Mouse (Mus musculus): ENCODE results near the gene Pole4. TPM values are rescaled to one million over a fixed set of nuclear protein-coding genes. Genes with fewer than 3 reads are reported as not detected.
A peak's percentile ranks its signal among the peaks of the same experiment; 100 is the strongest.
"Not testable (repeated sequence)": the region's sequence is repeated elsewhere in the genome, so short reads cannot be mapped to it uniquely, and the experiment has no call there.

Gene Pole4
- polyA plus RNA-seq, 1 experiment from 2014 or later, result 103 TPM

- Histone ChIP-seq H3K9ac (no peak overlapping the region), H3K27me3 (no peaks in the 10 kb centered on the region), H3K4me2 (no peak overlapping the region), H3K4me3 (no peak overlapping the region), H3K4me1 (replicated peaks) (0 out of 2 replicates have a peak, but pooled peaks cover 2% of the 10 kb centered on the region), H3K9me3 (no peaks in the 10 kb centered on the region), H3K27ac (no peak overlapping the region), H3K36me3 (no peaks in the 10 kb centered on the region)
- WGBS, result 19% methylated on average over 3 of the region's 3 CpGs
- 0 out of 2 replicates have a peak, but pooled peaks have one; percentile 32 for ATAC-seq (ENCODE audit: low FRiP score)
Measured at GRCm38 (mm10) chr6:82714243-82714642, 9.1 kb upstream of the Pole4 start.

DNA sequence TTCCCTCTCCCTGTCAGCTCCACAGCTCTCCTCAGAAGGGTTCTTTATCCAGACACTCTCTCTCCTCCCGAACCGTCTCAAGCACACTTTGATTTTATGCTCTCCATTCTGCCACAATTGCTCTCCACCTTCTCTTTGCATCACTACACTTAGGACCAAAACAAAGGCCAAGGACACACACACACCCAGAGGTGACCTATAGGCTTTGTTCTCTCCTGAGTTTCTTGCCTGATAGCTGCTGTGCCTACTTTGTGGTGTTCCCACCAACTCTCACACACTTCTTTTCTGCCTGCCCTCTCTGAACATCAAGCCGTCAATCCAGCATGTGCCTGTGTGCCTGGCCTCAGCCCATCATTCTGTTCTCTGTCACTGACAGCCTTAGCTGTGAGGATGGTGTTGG is 2.6 kb upstream of the Pole4 start:
- ATAC-seq (ENCODE audit: low FRiP score), result no peak
- no peaks in the 10 kb centered on the region for H3K27me3 ChIP-seq
- H3K4me3 ChIP-seq, result no peak overlapping the region
- no peak overlapping the region for H3K4me2 ChIP-seq
- WGBS, result 90% methylated on average over 3 of the region's 3 CpGs
- H3K36me3 ChIP-seq, result no peaks in the 10 kb centered on the region
- H3K27ac ChIP-seq, result no peak overlapping the region
- no peak overlapping the region for H3K9ac ChIP-seq
- 0 out of 2 replicates have a peak, but pooled peaks cover 2% of the 10 kb centered on the region for H3K4me1 ChIP-seq (replicated peaks)
- H3K9me3 ChIP-seq, result no peaks in the 10 kb centered on the region

GRCm38 (mm10) chr6:82707241-82707640 is 2.1 kb upstream of the Pole4 start:
- Histone ChIP-seq H3K27ac (no peak overlapping the region), H3K9ac (no peak overlapping the region)
- 91% methylated on average over 10 of the region's 10 CpGs for WGBS

GRCm38 (mm10) chr6:82703710-82704109 is 1.5 kb downstream of the Pole4 start:
- no peak overlapping the region for H3K4me2 ChIP-seq
- no peak for ATAC-seq (ENCODE audit: low FRiP score)
- 95% methylated on average over 3 of the region's 3 CpGs for WGBS
- H3K9me3 ChIP-seq, result no peaks in the 10 kb centered on the region
- no peak overlapping the region for H3K9ac ChIP-seq
- peaks cover 12% of the 10 kb centered on the region for H3K4me1 ChIP-seq (replicated peaks)
- H3K4me3 ChIP-seq, result no peak overlapping the region
- H3K36me3 ChIP-seq, result no peaks in the 10 kb centered on the region
- no peak overlapping the region for H3K27ac ChIP-seq
- H3K27me3 ChIP-seq, result no peaks in the 10 kb centered on the region

More at GRCm38 (mm10) chr6:82707241-82707640, 2.1 kb upstream of the Pole4 start:
- Histone ChIP-seq H3K4me1 (replicated peaks) (0 out of 2 replicates have a peak, but pooled peaks cover 2% of the 10 kb centered on the region), H3K36me3 (no peaks in the 10 kb centered on the region), H3K4me3 (no peak overlapping the region), H3K9me3 (no peaks in the 10 kb centered on the region), H3K27me3 (no peaks in the 10 kb centered on the region), H3K4me2 (no peak overlapping the region)
- ATAC-seq (ENCODE audit: low FRiP score), result no peak

GRCm38 (mm10) chr6:82702593-82703017 is 2.6 kb downstream of the Pole4 start:
- Histone ChIP-seq H3K27ac (no peak overlapping the region), H3K9ac (no peak overlapping the region), H3K27me3 (no peaks in the 10 kb centered on the region), H3K36me3 (no peaks in the 10 kb centered on the region), H3K9me3 (no peaks in the 10 kb centered on the region), H3K4me1 (replicated peaks) (peaks cover 12% of the 10 kb centered on the region), H3K4me2 (no peak overlapping the region), H3K4me3 (no peak overlapping the region)
- peak; percentile 64 for ATAC-seq (ENCODE audit: low FRiP score)
- 28% methylated on average over 16 of the region's 16 CpGs for WGBS

GRCm38 (mm10) chr6:82701296-82701695 is 3.9 kb downstream of the Pole4 start:
- WGBS, result 76% methylated on average over 6 of the region's 6 CpGs
- Histone ChIP-seq H3K4me2 (no peak overlapping the region), H3K9ac (no peak overlapping the region), H3K4me3 (no peak overlapping the region), H3K9me3 (no peaks in the 10 kb centered on the region), H3K27ac (no peak overlapping the region), H3K27me3 (no peaks in the 10 kb centered on the region), H3K4me1 (replicated peaks) (peaks cover 12% of the 10 kb centered on the region), H3K36me3 (no peaks in the 10 kb centered on the region)
- no peak for ATAC-seq (ENCODE audit: low FRiP score)

DNA sequence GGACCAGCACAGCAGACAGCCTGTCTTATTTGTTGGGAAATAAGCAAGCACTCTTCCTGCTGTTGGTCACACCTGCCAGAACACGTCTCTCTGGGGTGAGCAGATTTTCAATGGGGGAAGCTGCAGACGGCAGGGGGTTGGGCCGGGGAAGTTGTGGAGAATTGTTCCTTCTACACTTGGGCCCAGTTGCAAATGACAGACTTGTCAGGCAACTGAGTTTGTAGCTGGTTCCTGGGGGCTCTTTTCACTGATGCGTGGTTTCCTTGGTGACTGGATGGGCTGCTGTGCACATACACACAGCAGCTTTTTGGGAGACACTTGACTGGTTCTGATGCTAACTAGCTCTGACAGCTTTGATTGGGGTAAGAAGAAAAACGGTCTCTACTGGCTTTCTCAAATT is 5.3 kb downstream of the Pole4 start:
- H3K9me3 ChIP-seq, result no peaks in the 10 kb centered on the region
- no peak overlapping the region for H3K9ac ChIP-seq
- peaks cover 13% of the 10 kb centered on the region for H3K4me1 ChIP-seq (replicated peaks)
- no peaks in the 10 kb centered on the region for H3K27me3 ChIP-seq
- H3K4me2 ChIP-seq, result no peak overlapping the region
- no peak for ATAC-seq (ENCODE audit: low FRiP score)
- 9% methylated on average over 5 of the region's 5 CpGs for WGBS
- H3K36me3 ChIP-seq, result no peaks in the 10 kb centered on the region
- H3K4me3 ChIP-seq, result no peak overlapping the region
- H3K27ac ChIP-seq, result no peak overlapping the region; the same call in 1 of the 2 replicates

- H3K27ac ChIP-seq, result no peak overlapping the region
- no peak for ATAC-seq (ENCODE audit: low FRiP score)
- peaks cover 18% of the 10 kb centered on the region for H3K4me1 ChIP-seq (replicated peaks)
- H3K9me3 ChIP-seq, result no peaks in the 10 kb centered on the region
- H3K4me2 ChIP-seq, result no peak overlapping the region
- no peak overlapping the region for H3K4me3 ChIP-seq
- no peak overlapping the region for H3K9ac ChIP-seq
- 93% methylated on average over 3 of the region's 3 CpGs for WGBS
- no peaks in the 10 kb centered on the region for H3K27me3 ChIP-seq
- H3K36me3 ChIP-seq, result no peaks in the 10 kb centered on the region
Measured at GRCm38 (mm10) chr6:82696736-82697135, 8.4 kb downstream of the Pole4 start.

GRCm38 (mm10) chr6:82694668-82695067 is 10.5 kb downstream of the Pole4 start:
- no peaks in the 10 kb centered on the region for H3K27me3 ChIP-seq
- H3K9me3 ChIP-seq, result no peaks in the 10 kb centered on the region
- no peak overlapping the region for H3K4me3 ChIP-seq
- no peak overlapping the region for H3K27ac ChIP-seq
- no peak overlapping the region for H3K4me2 ChIP-seq
- no peaks in the 10 kb centered on the region for H3K36me3 ChIP-seq
- H3K4me1 ChIP-seq (replicated peaks), result peaks cover 7% of the 10 kb centered on the region
- no peak overlapping the region for H3K9ac ChIP-seq
- 56% methylated on average over 13 of the region's 13 CpGs for WGBS
- no peak for ATAC-seq (ENCODE audit: low FRiP score)

DNA sequence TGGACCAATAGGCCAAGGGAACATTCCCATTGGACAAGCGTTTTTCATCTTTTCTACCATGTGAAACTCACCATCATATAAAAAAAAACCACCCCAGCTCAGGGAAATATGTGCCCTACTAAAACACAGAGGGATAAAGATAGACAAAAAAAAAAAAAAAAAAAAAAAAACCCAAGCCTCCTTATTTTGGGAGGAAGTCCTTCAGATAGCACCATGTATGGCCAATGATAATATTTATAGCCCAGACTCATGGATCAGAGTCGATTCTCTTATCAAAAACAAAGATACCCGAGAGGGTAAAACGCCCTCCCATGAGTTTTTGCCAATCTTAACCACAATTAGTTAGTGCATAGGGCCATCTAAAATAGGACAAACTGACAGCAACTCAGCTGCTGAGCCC is 15.7 kb downstream of the Pole4 start:
- H3K27ac ChIP-seq, result no peak overlapping the region
- H3K4me3 ChIP-seq, result no peak overlapping the region
- H3K4me2 ChIP-seq, result no peak overlapping the region
- no peaks in the 10 kb centered on the region for H3K9me3 ChIP-seq
- no peak overlapping the region for H3K9ac ChIP-seq
- no peaks in the 10 kb centered on the region for H3K27me3 ChIP-seq
- 94% methylated on average over 4 of the region's 4 CpGs for WGBS
- no peak for ATAC-seq (ENCODE audit: low FRiP score)
- 0 out of 2 replicates have a peak, but pooled peaks cover 1% of the 10 kb centered on the region for H3K4me1 ChIP-seq (replicated peaks)
- no peaks in the 10 kb centered on the region for H3K36me3 ChIP-seq

DNA sequence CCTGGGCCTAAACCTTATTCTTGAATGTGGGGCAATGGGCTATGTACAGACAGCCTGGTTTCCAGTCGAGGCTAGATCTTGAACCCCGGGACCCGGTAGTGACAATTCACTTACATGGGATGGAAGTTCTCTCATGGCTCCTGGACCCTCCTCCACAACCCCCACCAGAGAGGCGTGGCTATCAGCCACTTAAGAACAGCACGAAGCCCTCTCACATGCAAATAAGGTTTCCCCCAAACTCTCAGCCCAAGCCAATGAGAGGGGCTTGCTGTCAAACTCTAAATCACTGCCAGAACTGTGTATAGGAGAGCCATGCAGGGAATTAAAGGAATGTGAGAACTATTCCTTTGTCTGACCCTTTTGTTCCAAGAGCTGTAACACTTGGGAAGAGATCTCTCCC is 16.6 kb downstream of the Pole4 start:
- not testable (repeated sequence) for ATAC-seq (ENCODE audit: low FRiP score); H3K4me1 ChIP-seq (replicated peaks); H3K27me3 ChIP-seq; H3K27ac ChIP-seq; H3K4me3 ChIP-seq; H3K9me3 ChIP-seq; H3K36me3 ChIP-seq; H3K9ac ChIP-seq; H3K4me2 ChIP-seq
- WGBS, result 42% methylated on average over 5 of the region's 5 CpGs

DNA sequence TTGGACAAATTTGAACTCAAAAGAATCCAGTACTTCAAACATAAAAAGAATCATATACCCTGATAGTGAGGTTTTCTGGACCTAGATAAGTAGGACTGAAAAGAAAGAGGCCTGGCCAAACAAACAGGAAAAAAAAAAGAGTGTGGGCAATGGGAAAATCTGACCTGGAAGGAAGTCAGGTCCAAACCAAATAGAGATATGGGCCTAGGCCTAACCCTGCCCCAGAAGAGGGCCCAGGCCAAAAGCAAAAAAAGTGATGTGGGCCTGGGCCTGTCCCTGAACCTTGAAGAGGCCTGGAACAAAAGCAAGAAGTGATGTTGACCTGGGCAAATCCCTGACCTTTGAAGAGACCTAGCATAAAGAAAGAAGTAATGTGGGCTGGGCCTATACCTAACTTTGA is 21.0 kb downstream of the Pole4 start:
- H3K4me3 ChIP-seq, result no peak overlapping the region
- H3K9me3 ChIP-seq, result no peaks in the 10 kb centered on the region
- H3K36me3 ChIP-seq, result no peaks in the 10 kb centered on the region
- no peak for ATAC-seq (ENCODE audit: low FRiP score)
- H3K27ac ChIP-seq, result no peak overlapping the region
- no peaks in the 10 kb centered on the region for H3K27me3 ChIP-seq
- H3K4me2 ChIP-seq, result no peak overlapping the region
- no peaks in the 10 kb centered on the region for H3K4me1 ChIP-seq (replicated peaks)
- H3K9ac ChIP-seq, result no peak overlapping the region

DNA sequence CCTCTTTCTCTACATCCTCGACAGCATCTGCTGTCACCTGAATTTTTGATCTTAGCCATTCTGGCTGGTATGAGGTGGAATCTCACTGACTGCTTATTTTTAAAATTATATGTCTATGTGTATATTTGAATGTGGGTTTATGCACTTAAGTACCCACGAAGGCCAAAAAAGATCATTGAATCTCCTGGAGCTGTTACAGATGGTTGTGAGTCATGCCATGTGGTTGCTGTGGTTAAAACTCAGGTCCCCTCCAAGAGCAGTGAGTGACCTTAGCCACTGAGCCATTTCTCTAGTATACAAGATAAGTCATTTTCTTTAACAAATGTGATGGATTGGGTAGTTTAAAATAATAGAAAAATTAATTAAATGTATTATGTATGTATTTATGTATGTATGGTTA is 25.9 kb downstream of the Pole4 start:
- H3K36me3 ChIP-seq; H3K9me3 ChIP-seq; H3K4me2 ChIP-seq; H3K4me3 ChIP-seq; H3K4me1 ChIP-seq (replicated peaks); H3K27ac ChIP-seq; ATAC-seq (ENCODE audit: low FRiP score); H3K27me3 ChIP-seq; H3K9ac ChIP-seq: not testable (repeated sequence)
- WGBS, result 95% methylated on average over 2 of the region's 2 CpGs
